17 mouse cellular contexts compared by ENCODE assay signal in genomic region chr5:66933134-66933804, GRCm38 (mm10).
"Had no signal": no experiment of that assay in that cellular context is flagged by ENCODE, and none has a peak within 500 bp of the region (broad histone marks: within the 10 kb centered on the region; RNA-seq: fewer than 3 reads in every experiment).

No protein-coding gene starts in this region.

- ATAC-seq: intestine, postnatal 0 days; liver, embryonic 12.5 days had no signal

- H3K9me3 ChIP-seq: limb, embryonic 13.5 days; liver, embryonic 12.5 days; liver, embryonic 15.5 days; lung, embryonic 15.5 days; midbrain, embryonic 12.5 days had no signal

- H3K9ac ChIP-seq: limb, embryonic 13.5 days; liver, embryonic 12.5 days; liver, embryonic 15.5 days; lung, embryonic 15.5 days; midbrain, embryonic 12.5 days had no signal

- H3K4me2 ChIP-seq: limb, embryonic 13.5 days; liver, embryonic 12.5 days; liver, embryonic 15.5 days; lung, embryonic 15.5 days; midbrain, embryonic 12.5 days had no signal

- H3K4me1 ChIP-seq: liver, embryonic 12.5 days; liver, embryonic 15.5 days; megakaryocyte, embryonic 14.5 days had no signal

- DNase-seq: kidney, adult 2 months; kidney, postnatal 25 days; layer of hippocampus, adult 9-11 months; liver; lung, adult 18-20 months; lung, postnatal 10 days; lung, postnatal 36 days; thymus, adult 18-20 months; thymus, postnatal 36 days had no signal

- H3K36me3 ChIP-seq: limb, embryonic 13.5 days; liver, embryonic 12.5 days; liver, embryonic 15.5 days; lung, embryonic 15.5 days; midbrain, embryonic 12.5 days had no signal

- H3K27me3 ChIP-seq: limb, embryonic 13.5 days; liver, embryonic 12.5 days; liver, embryonic 15.5 days; lung, embryonic 15.5 days; megakaryocyte, embryonic 14.5 days; midbrain, embryonic 12.5 days had no signal

- H3K4me3 ChIP-seq: layer of hippocampus, adult 2 months; limb, embryonic 13.5 days; liver, embryonic 12.5 days; liver, embryonic 15.5 days; lung, embryonic 15.5 days; megakaryocyte, embryonic 14.5 days; midbrain, embryonic 12.5 days had no signal

- H3K27ac ChIP-seq: layer of hippocampus, adult 2 months; limb, embryonic 13.5 days; liver, embryonic 12.5 days; liver, embryonic 15.5 days; lung, embryonic 15.5 days; midbrain, embryonic 12.5 days had no signal
